Mouse (Mus musculus) embryonic fibroblast, embryonic 13.5 days (primary cell): ENCODE data around the gene Rabif.

Source experiments
- CTCF ChIP-seq: IDR thresholded peaks from 2 replicates; pipeline ENCODE4 v1.5.1; 2011; ENCODE audit warnings: mild to moderate bottlenecking, control low read depth, low read length, moderate library complexity, borderline replicate concordance; ENCODE audit not compliant: insufficient read depth
- POLR2A ChIP-seq: IDR thresholded peaks from 2 replicates; pipeline ENCODE4 v1.6.1; 2011; ENCODE audit warnings: low read depth, mild to moderate bottlenecking, control low read depth, low read length, moderate library complexity

DNA sequence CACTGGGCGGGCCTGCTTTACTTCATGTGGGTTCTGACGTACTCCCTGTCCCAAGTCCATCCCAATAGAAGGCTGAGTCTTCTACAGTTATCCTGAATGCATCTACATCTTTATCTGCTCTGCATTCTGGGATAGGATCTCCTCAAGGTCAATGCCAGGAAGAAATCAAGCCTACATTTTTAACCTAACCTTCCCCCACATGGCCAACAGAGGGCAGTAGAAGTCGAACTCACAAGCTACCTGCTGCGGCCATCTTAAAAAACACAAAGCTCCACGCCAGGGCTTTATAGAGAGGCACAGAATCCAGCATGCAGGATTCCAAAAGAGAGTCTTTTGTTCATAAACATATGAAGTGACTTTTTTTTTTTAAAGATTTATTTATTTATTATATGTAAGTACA, 30.0 kb downstream of the Rabif start:
- no peak for TF ChIP-seq POLR2A
- TF ChIP-seq CTCF, result no peak
